Mouse (Mus musculus) intestine, embryonic 14.5 days (tissue): Measurements from ENCODE around the gene Pdap1. TPM values are rescaled to one million over a fixed set of nuclear protein-coding genes. Genes with fewer than 3 reads are reported as not detected.
"Not testable (repeated sequence)": the region's sequence is repeated elsewhere in the genome, so short reads cannot be mapped to it uniquely, and the experiment has no call there.

Experiments used
- ATAC-seq: fragments of 200-750 bp; cut with Nextera tagmentation; replicated peaks from 2 replicates; pipeline ENCODE4 v1.8.0; 2017; ENCODE audit warnings: low read depth, moderate number of reproducible peaks, moderate TSS enrichment, moderate library complexity; ENCODE audit not compliant: low FRiP score, low TSS enrichment
- DNase-seq: peaks from one replicate; pipeline ENCODE4 v3.0.0-alpha.2; 2018; ENCODE audit warnings: low spot score
- H3K27ac ChIP-seq: fragments of 300-500 bp; sonication (generic); 2 replicates; pipeline ENCODE4 v1.5.1; 2014; ENCODE audit warnings: low read depth, mild to moderate bottlenecking, control low read depth
- H3K27me3 ChIP-seq: fragments of 300-500 bp; sonication (generic); replicated peaks from 2 replicates; pipeline ENCODE4 v1.6.1; 2014; ENCODE audit warnings: low read length, control low read depth; ENCODE audit not compliant: control insufficient read depth, insufficient read depth
- H3K36me3 ChIP-seq: fragments of 300-500 bp; sonication (generic); 2 replicates; pipeline ENCODE4 v1.6.1; 2014; ENCODE audit warnings: low read length, control low read depth; ENCODE audit not compliant: control insufficient read depth, insufficient read depth
- H3K4me1 ChIP-seq: fragments of 300-500 bp; sonication (generic); replicated peaks from 2 replicates; pipeline ENCODE4 v1.6.1; 2014; ENCODE audit warnings: low read length, control low read depth, mixed read lengths; ENCODE audit not compliant: control insufficient read depth, insufficient read depth
- H3K4me2 ChIP-seq: fragments of 300-500 bp; sonication (generic); 2 replicates; pipeline ENCODE4 v1.6.1; 2014; ENCODE audit warnings: low read length
- H3K4me3 ChIP-seq: fragments of 300-500 bp; sonication (generic); 2 replicates; pipeline ENCODE4 v1.5.1; 2014; ENCODE audit warnings: low read depth, low read length, control low read depth, mixed read lengths
- H3K9ac ChIP-seq: fragments of 300-500 bp; sonication (generic); 2 replicates; pipeline ENCODE4 v1.6.1; 2014; ENCODE audit warnings: mild to moderate bottlenecking, low read length
- H3K9me3 ChIP-seq: fragments of 300-500 bp; sonication (generic); 2 replicates; pipeline ENCODE4 v1.6.1; 2016; ENCODE audit warnings: low read length, control low read depth; ENCODE audit not compliant: control insufficient read depth
- WGBS: fragments of 180-500 bp; shearing (Covaris S2); extraction: QIAGEN DNeasy Blood & Tissue Kit; methylation state at CpG from one replicate; pipeline ENCODE4 v1.1.7; 2014; 5-methylcytosine and 5-hydroxymethylcytosine counted together
- polyA plus RNA-seq: library from polyadenylated mRNA; unstranded; fragments of >200 nt; fragmentation: Nextera tagmentation; extraction: Ambion mirVana; gene quantifications from 2 replicates; pipeline ENCODE4 v1.2.1, GENCODE M21; 2014

Gene Pdap1
- polyA plus RNA-seq, 1 experiment from 2014 or later: 85.9 TPM

GRCm38 (mm10) chr5:145104328-145104727 lies 35.7 kb downstream of the Pdap1 start:
- Histone ChIP-seq H3K27ac (no peak overlapping the region), H3K9ac (no peak overlapping the region), H3K4me1 (no peaks in the 10 kb centered on the region), H3K4me3 (no peak overlapping the region), H3K4me2 (no peak overlapping the region), H3K9me3 (no peaks in the 10 kb centered on the region), H3K27me3 (no peaks in the 10 kb centered on the region), H3K36me3 (peaks cover 85% of the 10 kb centered on the region)
- DNase-seq (no peak), ATAC-seq (0 out of 2 replicates have a peak, but pooled peaks have one; percentile 26)
- WGBS: 83% methylated on average over 9 of the region's 9 CpGs

- no peak overlapping the region for H3K9ac ChIP-seq
- no peaks in the 10 kb centered on the region for H3K27me3 ChIP-seq
- 78% methylated on average over 4 of the region's 4 CpGs for WGBS
- ATAC-seq: peak; percentile 53; the same call in 1 of the 2 replicates
- H3K27ac ChIP-seq: no peak overlapping the region
- H3K4me1 ChIP-seq: no peaks in the 10 kb centered on the region
- H3K9me3 ChIP-seq: no peaks in the 10 kb centered on the region
- H3K4me2 ChIP-seq: no peak overlapping the region
- DNase-seq: no peak
- peaks cover 85% of the 10 kb centered on the region for H3K36me3 ChIP-seq
- no peak overlapping the region for H3K4me3 ChIP-seq
Measured at GRCm38 (mm10) chr5:145102706-145103105, 37.3 kb downstream of the Pdap1 start.

GRCm38 (mm10) chr5:145101451-145101850 lies 38.6 kb downstream of the Pdap1 start:
- not testable (repeated sequence) for H3K9ac ChIP-seq, H3K27me3 ChIP-seq, DNase-seq, H3K27ac ChIP-seq, H3K4me3 ChIP-seq, H3K4me1 ChIP-seq, H3K4me2 ChIP-seq, H3K9me3 ChIP-seq
- WGBS: 97% methylated on average over 11 of the region's 11 CpGs
- H3K36me3 ChIP-seq: peaks cover 85% of the 10 kb centered on the region
- ATAC-seq: 0 out of 2 replicates have a peak, but pooled peaks have one; percentile 16

GRCm38 (mm10) chr5:145100960-145101359 lies 39.1 kb downstream of the Pdap1 start:
- Histone ChIP-seq H3K4me2 (no peak overlapping the region), H3K9me3 (no peaks in the 10 kb centered on the region), H3K4me1 (no peaks in the 10 kb centered on the region), H3K27ac (no peak overlapping the region), H3K9ac (no peak overlapping the region), H3K36me3 (peaks cover 85% of the 10 kb centered on the region), H3K4me3 (no peak overlapping the region), H3K27me3 (no peaks in the 10 kb centered on the region)
- ATAC-seq: no peak
- WGBS: 95% methylated on average over 9 of the region's 9 CpGs
- no peak for DNase-seq

- WGBS: 88% methylated on average over 10 of the region's 10 CpGs
- Histone ChIP-seq H3K9ac (no peak overlapping the region), H3K4me2 (no peak overlapping the region), H3K4me1 (no peaks in the 10 kb centered on the region), H3K4me3 (no peak overlapping the region), H3K36me3 (peaks cover 86% of the 10 kb centered on the region), H3K27me3 (no peaks in the 10 kb centered on the region), H3K27ac (no peak overlapping the region), H3K9me3 (no peaks in the 10 kb centered on the region)
- ATAC-seq (no peak), DNase-seq (no peak)
Measured at GRCm38 (mm10) chr5:145098340-145098821, 41.7 kb downstream of the Pdap1 start.

- Histone ChIP-seq H3K36me3 (peaks cover 94% of the 10 kb centered on the region), H3K27ac (no peak overlapping the region), H3K9me3 (no peaks in the 10 kb centered on the region), H3K4me2 (no peak overlapping the region), H3K9ac (no peak overlapping the region), H3K4me1 (no peaks in the 10 kb centered on the region), H3K4me3 (no peak overlapping the region), H3K27me3 (no peaks in the 10 kb centered on the region)
- DNase-seq (no peak), ATAC-seq (no peak)
- WGBS: 91% methylated on average over 4 of the region's 4 CpGs
Measured at GRCm38 (mm10) chr5:145096195-145096594, 43.8 kb downstream of the Pdap1 start.

GRCm38 (mm10) chr5:145089878-145090277 lies 50.2 kb downstream of the Pdap1 start:
- DNase-seq (no peak), ATAC-seq (no peak)
- peaks cover 47% of the 10 kb centered on the region for H3K36me3 ChIP-seq
- 85% methylated on average over 3 of the region's 3 CpGs for WGBS
- H3K4me3 ChIP-seq: no peak overlapping the region
- peaks cover 2% of the 10 kb centered on the region; the same call in 1 of the 2 replicates for H3K4me1 ChIP-seq
- H3K9ac ChIP-seq: no peak overlapping the region
- no peak overlapping the region for H3K27ac ChIP-seq
- no peaks in the 10 kb centered on the region for H3K27me3 ChIP-seq
- H3K9me3 ChIP-seq: no peaks in the 10 kb centered on the region
- H3K4me2 ChIP-seq: no peak overlapping the region

GRCm38 (mm10) chr5:145088186-145088585 lies 51.9 kb downstream of the Pdap1 start:
- no peak for DNase-seq
- WGBS: 98% methylated on average over 2 of the region's 2 CpGs
- H3K27me3 ChIP-seq: no peaks in the 10 kb centered on the region
- H3K36me3 ChIP-seq: peaks cover 30% of the 10 kb centered on the region
- H3K4me1 ChIP-seq: peaks cover 7% of the 10 kb centered on the region
- H3K9ac ChIP-seq: no peak overlapping the region
- ATAC-seq: no peak
- H3K4me3 ChIP-seq: no peak overlapping the region
- no peak overlapping the region for H3K27ac ChIP-seq
- no peaks in the 10 kb centered on the region for H3K9me3 ChIP-seq
- H3K4me2 ChIP-seq: no peak overlapping the region

- Histone ChIP-seq H3K36me3 (peaks cover 11% of the 10 kb centered on the region; the same call in 1 of the 2 replicates), H3K9me3 (no peaks in the 10 kb centered on the region), H3K27ac (no peak overlapping the region), H3K4me1 (peaks cover 7% of the 10 kb centered on the region), H3K27me3 (no peaks in the 10 kb centered on the region), H3K9ac (peak overlapping the region; percentile 87), H3K4me3 (peak overlapping the region; percentile 85), H3K4me2 (peak overlapping the region; percentile 76)
- WGBS: 49% methylated on average over 2 of the region's 2 CpGs
- no peak for ATAC-seq
- no peak for DNase-seq
Measured at GRCm38 (mm10) chr5:145084822-145085221, 55.2 kb downstream of the Pdap1 start.
